Mouse (Mus musculus) cerebellum, adult 2 months (tissue): ENCODE measurements around the gene Pef1.

Experiments
- CTCF ChIP-seq: fragments of 200-500 bp; IDR thresholded peaks from 2 replicates; pipeline ENCODE4 v1.5.1; 2011; ENCODE audit warnings: low read depth, mild to moderate bottlenecking, control low read depth, low read length, moderate library complexity, borderline replicate concordance; ENCODE audit not compliant: insufficient read depth
- POLR2A ChIP-seq: fragments of 200-500 bp; IDR thresholded peaks from 2 replicates; pipeline ENCODE4 v1.6.1; 2011; ENCODE audit warnings: low read length, control low read depth, borderline replicate concordance; ENCODE audit not compliant: insufficient read depth

DNA sequence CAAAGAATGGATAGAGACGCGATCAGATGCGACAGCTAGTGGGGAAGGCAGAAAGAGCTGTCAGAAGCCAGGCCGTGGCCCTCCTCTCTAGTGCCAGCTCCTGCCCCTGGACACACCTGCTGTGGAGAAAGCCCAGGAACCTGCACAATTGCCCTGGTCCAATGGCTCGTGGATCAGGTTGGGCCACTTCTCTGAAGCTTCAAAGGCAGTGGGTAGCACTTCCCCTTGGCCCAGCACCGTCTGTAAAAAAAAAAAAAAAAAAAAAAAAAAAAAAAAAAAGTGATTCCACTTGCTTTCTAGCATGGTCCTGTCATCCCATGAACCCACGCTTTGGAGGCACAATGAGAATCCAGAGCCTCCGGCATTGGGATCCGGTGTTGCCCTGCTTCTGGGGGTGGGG, 65.5 kb downstream of the Pef1 start:
- TF ChIP-seq POLR2A (no peak), CTCF (no peak)
